Mouse (Mus musculus) forelimb bud, embryonic 11.5 days (tissue): ENCODE data around the gene Aldh18a1.
A peak's percentile ranks its signal among the peaks of the same experiment; 100 is the strongest.

Experiments used
- DNase-seq: peaks from one replicate; pipeline ENCODE4 v3.0.0-alpha.2; 2012; ENCODE audit warnings: low read depth, low spot score

Aldh18a1 gene

GRCm38 (mm10) chr19:40530323-40530722, 57.9 kb downstream of the Aldh18a1 start:
- DNase-seq: no peak

DNA sequence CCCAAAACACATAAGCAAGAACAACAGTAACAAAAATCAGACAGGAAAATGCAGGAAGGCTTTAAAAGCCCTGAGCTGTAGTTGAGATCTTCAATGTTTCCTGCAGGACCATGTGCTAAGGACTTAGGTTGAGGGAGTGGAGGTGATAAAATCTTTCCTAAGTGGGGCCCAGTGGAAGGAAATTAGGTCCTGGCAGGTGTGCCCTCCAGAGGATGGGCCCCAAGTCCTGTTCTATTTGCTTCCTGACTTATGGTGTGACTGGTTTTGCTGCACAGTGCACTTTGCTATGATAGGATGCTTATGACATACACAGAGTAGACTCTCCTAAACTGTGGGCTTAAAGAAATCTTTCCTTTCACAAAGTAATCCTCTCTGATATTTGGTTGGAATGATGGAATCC, 60.0 kb downstream of the Aldh18a1 start:
- no peak for DNase-seq

DNA sequence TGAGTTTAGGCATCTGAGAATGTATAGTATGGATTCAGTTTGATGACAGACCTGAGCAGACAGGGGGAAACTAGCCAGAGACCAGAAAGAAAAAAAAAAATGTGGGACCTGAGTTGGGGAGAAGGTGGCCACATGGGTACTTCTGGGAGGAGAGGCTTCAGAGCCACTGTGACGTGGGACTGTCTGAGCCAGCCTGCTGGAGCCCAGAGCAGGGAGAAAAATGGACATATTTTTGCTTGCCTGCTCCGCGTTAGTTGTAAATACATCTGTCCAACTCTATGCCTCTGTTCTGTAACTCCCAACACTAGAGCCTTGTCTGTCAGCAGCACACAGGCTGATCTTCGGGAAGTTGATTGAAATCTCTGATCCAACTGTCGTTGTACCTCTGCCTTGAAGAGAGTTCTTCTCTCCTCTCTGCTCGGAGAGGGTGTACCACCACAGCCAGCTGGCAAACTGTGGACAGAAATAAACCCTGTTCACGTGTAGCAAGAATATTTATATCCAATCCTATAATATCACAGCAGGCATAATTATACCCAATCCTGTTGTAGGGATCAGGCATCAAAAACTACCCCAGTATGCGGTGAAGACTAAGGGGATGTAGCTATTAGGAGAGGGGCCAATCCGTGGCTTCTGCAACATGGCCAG, 61.8 kb downstream of the Aldh18a1 start:
- DNase-seq: no peak

- no peak for DNase-seq
Measured at GRCm38 (mm10) chr19:40523431-40524005, 64.7 kb downstream of the Aldh18a1 start.

DNA sequence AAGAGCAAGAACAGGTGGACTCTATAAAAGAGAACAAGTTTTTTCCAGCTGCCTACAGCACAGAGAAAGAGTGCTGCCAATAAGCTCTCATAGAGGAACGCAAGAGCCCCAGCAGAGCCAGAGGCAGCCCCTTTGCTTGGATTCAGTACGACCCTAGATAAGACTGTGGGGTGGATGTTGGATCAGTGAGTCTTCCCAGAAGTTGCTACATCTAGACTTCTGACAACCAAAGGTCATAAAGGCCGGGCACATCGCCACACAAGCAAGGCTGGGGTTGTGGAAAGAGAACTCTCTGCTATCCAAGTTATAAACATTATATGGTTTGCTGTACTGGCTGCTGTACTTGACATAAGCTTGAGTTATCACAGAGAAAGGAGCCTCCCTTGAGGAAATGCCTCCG, 67.9 kb downstream of the Aldh18a1 start:
- DNase-seq: no peak

- no peak for DNase-seq
Measured at GRCm38 (mm10) chr19:40518706-40519105, 69.6 kb downstream of the Aldh18a1 start.

DNA sequence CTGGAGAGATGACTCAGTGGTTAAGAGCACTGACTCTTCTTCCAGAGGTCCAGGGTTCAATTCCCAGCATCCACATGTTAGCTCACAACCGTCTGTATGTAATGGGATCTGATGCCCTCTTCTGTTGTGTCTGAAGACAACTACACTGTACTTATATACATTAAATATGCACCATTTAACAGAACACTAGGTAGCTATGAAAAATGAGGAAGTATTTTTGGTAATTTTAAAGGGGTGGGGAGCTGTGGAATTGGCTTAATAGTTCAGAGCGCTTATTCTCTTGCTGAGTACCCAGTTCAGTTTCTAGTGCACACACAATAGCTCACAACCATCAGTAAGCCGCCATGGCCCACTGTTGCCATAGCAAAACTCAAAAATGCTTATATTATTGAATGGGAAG, 72.7 kb downstream of the Aldh18a1 start:
- no peak for DNase-seq

DNA sequence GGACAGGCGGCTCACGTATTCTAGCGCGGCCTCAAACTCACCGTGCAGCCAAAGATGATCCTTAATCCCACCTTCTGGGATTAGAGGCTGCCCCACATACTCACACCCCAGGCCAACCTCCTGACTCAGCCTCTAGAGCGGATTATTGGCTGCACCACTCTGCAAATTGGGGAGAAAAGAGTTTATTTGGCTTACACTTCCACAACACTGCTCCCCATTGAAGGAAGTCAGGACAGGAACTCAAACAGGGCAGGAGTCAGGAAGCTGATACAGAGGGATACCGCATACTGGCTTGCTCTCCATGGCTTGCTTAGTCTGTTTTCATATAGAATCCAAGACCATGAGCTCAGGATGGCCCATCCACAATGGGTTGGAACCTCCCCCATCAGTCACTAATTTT, 73.9 kb downstream of the Aldh18a1 start:
- DNase-seq: no peak

DNA sequence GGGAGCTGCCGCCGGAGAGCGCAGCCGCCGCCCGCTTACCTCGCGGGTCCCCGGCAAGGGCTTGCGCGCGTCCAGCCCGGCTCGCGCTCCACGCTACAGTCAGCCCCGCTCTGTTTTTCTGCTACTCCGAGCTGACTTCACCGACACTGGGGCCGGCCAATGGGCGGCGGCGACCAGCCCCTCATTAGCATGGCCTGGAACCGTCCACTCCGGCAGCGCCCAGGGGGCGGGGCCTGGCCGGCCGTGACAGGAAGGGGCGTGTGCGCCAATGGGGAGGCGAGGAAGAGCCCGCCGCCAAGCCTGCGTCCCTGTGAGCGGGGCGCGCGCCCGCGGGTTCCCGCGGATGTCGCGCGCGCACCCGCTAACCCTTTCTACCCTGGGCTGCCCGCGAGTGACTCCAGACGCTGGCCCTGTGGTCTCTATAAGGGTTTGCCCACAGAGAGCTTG, 74.6 kb downstream of the Aldh18a1 start, which contains the start of gene Sorbs1:
Gene Sorbs1, minus strand, starts transcription at position 148 of the 447 bp plus-strand sequence.
- peak; percentile 96 for DNase-seq

- DNase-seq: peak; percentile 41
Measured at GRCm38 (mm10) chr19:40512500-40513421, 75.5 kb downstream of the Aldh18a1 start.

DNA sequence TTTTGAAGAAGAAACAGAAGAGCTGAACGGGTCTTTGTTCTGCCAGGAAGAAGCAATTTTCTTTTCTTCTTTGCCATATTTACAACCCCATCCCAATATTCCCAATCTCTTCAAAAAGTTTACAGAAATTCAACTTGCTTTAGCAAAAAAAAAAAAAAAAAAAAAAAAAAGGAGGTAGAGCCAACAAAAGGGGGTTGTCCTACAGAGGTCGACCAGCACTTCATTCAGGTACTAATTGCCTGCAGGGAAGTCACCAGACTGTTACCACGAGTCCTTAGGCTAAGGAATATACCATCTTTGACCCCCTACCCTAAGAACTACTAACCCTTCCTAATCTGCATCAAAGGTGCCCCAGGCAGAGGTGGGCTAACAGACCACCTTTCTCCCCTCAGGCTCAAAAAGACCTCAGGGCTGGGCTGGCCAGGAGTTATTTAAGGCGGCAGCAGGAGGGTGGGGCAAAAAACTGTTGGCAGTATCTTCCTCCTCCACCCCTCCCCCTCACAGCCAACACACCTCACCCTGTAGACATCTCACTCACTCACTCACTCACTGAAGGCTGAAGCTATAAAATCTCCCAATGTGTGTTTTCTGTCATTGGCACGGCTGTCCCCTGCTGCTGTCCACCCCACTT, 76.5 kb downstream of the Aldh18a1 start:
- no peak for DNase-seq

- no peak for DNase-seq
Measured at GRCm38 (mm10) chr19:40511100-40511439, 77.2 kb downstream of the Aldh18a1 start.

DNA sequence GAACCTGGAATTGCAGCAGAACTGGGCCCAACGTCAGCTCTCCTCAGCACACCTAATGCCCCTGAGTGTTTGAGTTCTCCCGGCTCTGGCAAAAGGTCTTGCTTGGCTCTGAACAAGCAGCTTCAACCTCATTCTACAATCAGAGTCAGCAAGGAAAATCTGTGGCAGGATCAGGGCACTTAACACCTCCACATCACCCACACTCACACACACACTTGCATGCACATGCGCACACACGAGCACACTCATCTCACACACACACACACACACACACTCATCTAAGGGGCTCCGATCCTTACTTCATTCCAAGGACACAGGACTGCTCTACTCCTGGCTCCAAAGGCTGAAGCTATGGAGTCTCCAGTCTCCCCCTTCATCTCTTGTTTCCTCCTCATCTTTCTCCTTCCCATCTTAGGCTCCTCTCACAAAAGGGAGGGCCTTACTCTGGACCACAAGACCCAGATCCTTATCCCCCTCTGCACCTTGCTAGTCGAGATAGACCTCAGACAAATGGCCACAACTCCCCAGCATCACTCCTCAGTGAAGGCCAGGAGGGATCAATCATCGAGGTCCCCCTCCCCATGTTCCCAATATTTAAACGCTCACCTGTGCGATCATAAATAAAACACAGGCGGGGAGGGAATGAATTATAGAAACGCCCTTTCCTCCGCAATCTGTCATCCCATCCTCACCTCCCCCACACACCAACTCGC, 77.7 kb downstream of the Aldh18a1 start:
- DNase-seq: no peak

GRCm38 (mm10) chr19:40509274-40509673, 79.0 kb downstream of the Aldh18a1 start:
- no peak for DNase-seq

GRCm38 (mm10) chr19:40508851-40509250, 79.4 kb downstream of the Aldh18a1 start:
- DNase-seq: no peak

- no peak for DNase-seq
Measured at GRCm38 (mm10) chr19:40506965-40507364, 81.3 kb downstream of the Aldh18a1 start.

DNA sequence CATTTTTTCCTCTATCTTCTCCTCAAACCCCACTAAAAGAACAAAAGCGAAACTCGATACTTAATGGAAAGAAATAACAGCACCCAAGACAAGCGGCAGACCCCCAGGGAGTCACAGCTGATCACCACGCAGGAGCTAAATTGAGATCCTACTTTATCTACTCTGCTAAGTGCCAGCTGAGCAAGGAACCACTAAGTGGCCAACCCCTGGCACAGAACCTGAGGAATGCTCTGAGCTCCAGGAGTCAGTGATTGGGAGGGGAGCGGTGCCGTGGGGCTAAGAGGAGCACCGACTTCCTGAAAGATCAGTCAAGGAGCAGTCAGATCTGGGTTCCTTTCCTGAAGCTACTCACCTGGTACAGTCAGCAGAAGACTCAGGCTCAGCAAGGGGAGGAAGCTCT, 83.9 kb downstream of the Aldh18a1 start:
- DNase-seq: no peak
